Mouse (Mus musculus) thymus, adult 2 months (tissue): Measurements from ENCODE around the gene Cwc25. TPM values are rescaled to one million over a fixed set of nuclear protein-coding genes. Genes with fewer than 3 reads are reported as not detected.

Source experiments
- DNase-seq: peaks from one replicate; pipeline ENCODE4 v3.0.0; 2021
- H3K27ac ChIP-seq: fragments of 200-500 bp; 2 replicates; pipeline ENCODE4 v1.5.1; 2012; ENCODE audit warnings: low read length, control low read depth; ENCODE audit not compliant: control insufficient read depth, insufficient read depth
- H3K27me3 ChIP-seq: fragments of 200-500 bp; 2 replicates; pipeline ENCODE4 v1.6.1; 2012; ENCODE audit warnings: mild to moderate bottlenecking, low read length, moderate library complexity, mixed read lengths; ENCODE audit not compliant: control insufficient read depth, insufficient read depth
- H3K36me3 ChIP-seq: fragments of 200-500 bp; 2 replicates; pipeline ENCODE4 v1.6.1; 2012; ENCODE audit warnings: mild to moderate bottlenecking, low read length, moderate library complexity; ENCODE audit not compliant: control insufficient read depth, insufficient read depth
- H3K4me1 ChIP-seq: fragments of 200-500 bp; replicated peaks from 2 replicates; pipeline ENCODE4 v1.6.1; 2012; ENCODE audit warnings: low read length; ENCODE audit not compliant: control insufficient read depth, insufficient read depth
- H3K4me3 ChIP-seq: fragments of 200-500 bp; 2 replicates; pipeline ENCODE4 v1.5.1; 2012; ENCODE audit warnings: mild to moderate bottlenecking, low read length, control low read depth, moderate library complexity; ENCODE audit not compliant: control insufficient read depth, insufficient read depth
- CTCF ChIP-seq: fragments of 200-500 bp; IDR thresholded peaks from 2 replicates; pipeline ENCODE4 v1.5.1; 2012; ENCODE audit warnings: mild to moderate bottlenecking, control low read depth, low read length, moderate library complexity, borderline replicate concordance; ENCODE audit not compliant: control insufficient read depth, poor library complexity, insufficient read depth; ENCODE audit errors: extremely low read depth
- POLR2A ChIP-seq: fragments of 200-500 bp; IDR thresholded peaks from 2 replicates; pipeline ENCODE4 v1.6.1; 2012; ENCODE audit warnings: mild to moderate bottlenecking, low read length, control low read depth, moderate library complexity; ENCODE audit not compliant: control insufficient read depth, poor library complexity, insufficient read depth; ENCODE audit errors: extremely low read depth
- WGBS: fragments of 180-500 bp; shearing (Covaris S2); methylation state at CpG from one replicate; pipeline ENCODE4 v1.1.7; 2018; 5-methylcytosine and 5-hydroxymethylcytosine counted together
- polyA plus RNA-seq: library from polyadenylated mRNA; depleted of rRNA; stranded (reverse); fragments of >200 nt; gene quantifications from 2 replicates; pipeline ENCODE4 v1.2.3, GENCODE M21; 2012

Cwc25 gene
- polyA plus RNA-seq, 1 experiment, result 14.9 TPM

DNA sequence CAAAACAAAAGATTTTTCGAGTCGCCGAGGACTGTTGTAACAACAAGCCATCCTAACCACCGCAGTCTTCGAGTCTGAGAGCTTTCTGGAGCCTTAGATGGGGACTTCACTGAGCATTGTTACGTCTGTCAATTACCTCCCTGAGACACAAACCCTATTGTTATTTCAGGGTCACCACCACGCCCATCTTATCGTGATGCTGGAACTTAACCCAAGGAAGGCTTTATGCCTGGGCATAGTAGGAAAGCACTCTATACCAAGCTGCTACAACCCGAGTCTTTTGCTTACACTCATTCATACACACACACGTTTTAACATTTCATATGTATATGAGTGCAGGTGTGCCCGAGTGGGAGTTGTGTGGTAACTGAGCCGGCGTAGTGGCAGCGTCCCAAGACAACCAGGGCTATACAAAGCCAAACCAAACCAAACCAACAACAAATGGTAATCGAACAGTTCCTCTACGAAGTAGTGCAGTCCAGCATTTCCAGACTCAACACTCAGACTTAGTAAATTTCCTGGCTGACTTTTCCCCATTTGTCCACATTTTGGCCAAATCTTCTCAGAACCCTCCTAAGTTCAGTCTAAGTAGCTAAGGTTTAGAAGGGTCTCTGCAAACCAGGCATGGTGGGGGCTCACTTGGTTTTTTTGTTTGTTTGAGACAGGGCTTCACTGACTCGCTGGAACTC is 9.6 kb upstream of the Cwc25 start, which contains the start of gene 1700001P01Rik:
Gene 1700001P01Rik, minus strand, starts transcription at position 111 of the 689 bp plus-strand sequence.
- Histone ChIP-seq H3K27me3 (no peaks in the 10 kb centered on the region), H3K27ac (no peak within 1 kb of the TSS), H3K4me1 (peaks cover 3% of the 10 kb centered on the region), H3K36me3 (peaks cover 49% of the 10 kb centered on the region), H3K4me3 (no peak within 1 kb of the TSS)
- TF ChIP-seq CTCF, result no peak
- TF ChIP-seq POLR2A, result no peak
- WGBS, result 85% methylated on average over 17 of the region's 17 CpGs
- DNase-seq, result no peak

- 94% methylated on average over 13 of the region's 13 CpGs for WGBS
Observed at GRCm38 (mm10) chr11:97775186-97775585, 8.8 kb upstream of the Cwc25 start.

DNA sequence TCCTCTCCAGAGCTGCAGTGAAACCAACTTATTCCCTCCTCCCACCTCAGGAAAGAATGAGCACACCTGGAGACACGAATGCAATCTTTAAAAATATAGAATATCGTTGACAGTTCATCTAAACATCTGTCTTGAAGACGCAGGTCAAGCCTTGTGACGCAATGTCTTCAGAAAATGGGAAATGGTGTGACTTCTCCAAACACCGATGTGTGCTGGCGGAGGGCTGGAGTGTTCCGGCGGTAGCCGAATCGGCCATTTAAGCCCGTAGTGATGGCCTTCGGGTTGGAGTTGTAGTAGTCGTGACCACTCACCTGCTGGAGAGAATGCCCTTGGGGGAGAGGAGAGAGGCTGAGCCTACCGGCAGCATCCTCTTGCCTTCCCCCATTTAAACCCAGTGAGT is 5.1 kb upstream of the Cwc25 start:
- H3K4me3 ChIP-seq, result no peak overlapping the region

More at GRCm38 (mm10) chr11:97775186-97775585, 8.8 kb upstream of the Cwc25 start:
- DNase-seq, result no peak
- no peak for TF ChIP-seq POLR2A
- no peak for TF ChIP-seq CTCF
- H3K4me3 ChIP-seq, result no peak overlapping the region
- H3K36me3 ChIP-seq, result peaks cover 42% of the 10 kb centered on the region
- H3K4me1 ChIP-seq, result no peaks in the 10 kb centered on the region
- H3K27me3 ChIP-seq, result no peaks in the 10 kb centered on the region
- no peak overlapping the region for H3K27ac ChIP-seq

DNA sequence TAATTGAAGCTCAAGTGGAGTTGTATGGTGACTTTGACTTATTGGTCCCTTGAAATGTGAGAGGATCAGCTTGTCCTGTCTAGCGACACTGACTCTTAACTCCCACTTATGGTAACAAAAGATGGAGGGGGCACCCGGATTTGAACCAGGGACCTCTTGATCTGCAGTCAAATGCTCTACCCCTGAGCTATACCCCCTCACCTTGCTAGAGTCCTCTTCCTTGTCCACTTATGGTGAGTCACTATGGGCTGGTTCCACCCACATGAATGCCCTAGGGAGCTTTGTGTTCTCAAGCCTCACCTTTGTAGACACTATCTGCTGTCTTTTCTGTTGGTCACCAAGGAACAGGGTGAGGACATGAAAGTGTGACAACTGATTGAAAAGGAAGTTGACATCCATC is 3.3 kb upstream of the Cwc25 start:
- H3K4me3 ChIP-seq, result no peak overlapping the region
- DNase-seq, result no peak
- no peak overlapping the region for H3K27ac ChIP-seq
- no peaks in the 10 kb centered on the region for H3K27me3 ChIP-seq
- no peaks in the 10 kb centered on the region for H3K36me3 ChIP-seq
- no peak for TF ChIP-seq CTCF
- no peak for TF ChIP-seq POLR2A
- 36% methylated on average over 2 of the region's 2 CpGs for WGBS
- H3K4me1 ChIP-seq, result peaks cover 10% of the 10 kb centered on the region; the same call in 1 of the 2 replicates

More for the DNA sequence above, 5.1 kb upstream of the Cwc25 start:
- TF ChIP-seq CTCF, result no peak
- TF ChIP-seq POLR2A, result no peak
- 0 out of 2 replicates have a peak, but pooled peaks cover 8% of the 10 kb centered on the region for H3K36me3 ChIP-seq
- WGBS, result 87% methylated on average over 14 of the region's 14 CpGs
- H3K27ac ChIP-seq, result no peak overlapping the region
- H3K27me3 ChIP-seq, result no peaks in the 10 kb centered on the region
- DNase-seq, result no peak
- H3K4me1 ChIP-seq, result peaks cover 4% of the 10 kb centered on the region; the same call in 1 of the 2 replicates

GRCm38 (mm10) chr11:97761638-97762037 is 4.7 kb downstream of the Cwc25 start:
- TF ChIP-seq CTCF, result no peak
- no peak for TF ChIP-seq POLR2A
- H3K27ac ChIP-seq, result no peak overlapping the region
- H3K4me1 ChIP-seq, result peaks cover 8% of the 10 kb centered on the region; the same call in 1 of the 2 replicates
- DNase-seq, result no peak
- no peak overlapping the region for H3K4me3 ChIP-seq
- peaks cover 26% of the 10 kb centered on the region for H3K36me3 ChIP-seq
- H3K27me3 ChIP-seq, result no peaks in the 10 kb centered on the region

DNA sequence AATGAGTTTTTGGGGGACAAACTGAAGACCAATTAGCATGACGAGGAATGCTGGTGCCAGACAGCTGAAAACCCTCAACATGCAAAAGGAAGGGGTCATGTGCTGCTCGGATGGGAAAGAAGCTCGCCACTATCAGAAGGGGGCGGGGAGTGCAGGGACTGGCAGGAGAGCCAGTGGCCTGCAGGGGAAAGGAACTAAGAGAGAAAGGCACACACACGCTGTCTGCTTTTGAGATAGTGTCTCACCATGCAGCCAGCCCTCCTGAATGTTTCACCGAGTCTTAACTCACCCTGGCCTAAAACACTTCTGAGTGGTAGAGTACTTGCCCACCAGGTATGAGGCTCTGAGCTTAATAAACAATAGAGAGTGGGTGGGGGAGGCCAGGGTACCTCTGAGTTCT is 7.4 kb downstream of the Cwc25 start:
- no peak for TF ChIP-seq CTCF
- TF ChIP-seq POLR2A, result no peak
- no peak for DNase-seq
- Histone ChIP-seq H3K4me3 (no peak overlapping the region), H3K27me3 (no peaks in the 10 kb centered on the region), H3K27ac (no peak overlapping the region), H3K36me3 (peaks cover 48% of the 10 kb centered on the region), H3K4me1 (no peaks in the 10 kb centered on the region)
- WGBS, result 96% methylated on average over 6 of the region's 6 CpGs

- no peak overlapping the region for H3K4me3 ChIP-seq
- H3K4me1 ChIP-seq, result no peaks in the 10 kb centered on the region
- no peak overlapping the region for H3K27ac ChIP-seq
- no peak for TF ChIP-seq POLR2A
- no peak for TF ChIP-seq CTCF
- H3K27me3 ChIP-seq, result no peaks in the 10 kb centered on the region
- DNase-seq, result no peak
- H3K36me3 ChIP-seq, result peaks cover 57% of the 10 kb centered on the region
- 95% methylated on average over 1 of the region's 1 CpGs for WGBS
Observed at GRCm38 (mm10) chr11:97758125-97758524, 8.2 kb downstream of the Cwc25 start.
